Mouse (Mus musculus) embryonic facial prominence, embryonic 15.5 days (tissue): ENCODE results near the gene Rapgef5. TPM values are rescaled to one million over a fixed set of nuclear protein-coding genes. Genes with fewer than 3 reads are reported as not detected.
A peak's percentile ranks its signal among the peaks of the same experiment; 100 is the strongest.

Experiments
- ATAC-seq: fragments of 200-750 bp; cut with Nextera tagmentation; 2 replicates; pipeline ENCODE4 v1.8.0; 2017; ENCODE audit warnings: low read depth, moderate TSS enrichment; ENCODE audit not compliant: insufficient number of reproducible peaks, low FRiP score, low TSS enrichment
- H3K27ac ChIP-seq: fragments of 300-500 bp; sonication (generic); replicated peaks from 2 replicates; pipeline ENCODE4 v1.5.1; 2015; ENCODE audit warnings: mild to moderate bottlenecking, inconsistent platforms
- H3K27me3 ChIP-seq: fragments of 300-500 bp; sonication (generic); 2 replicates; pipeline ENCODE4 v1.6.1; 2015; ENCODE audit warnings: inconsistent platforms
- H3K36me3 ChIP-seq: fragments of 300-500 bp; sonication (generic); 2 replicates; pipeline ENCODE4 v1.6.1; 2015; ENCODE audit warnings: mild to moderate bottlenecking, inconsistent platforms
- H3K4me1 ChIP-seq: fragments of 300-500 bp; sonication (generic); 2 replicates; pipeline ENCODE4 v1.6.1; 2015; ENCODE audit warnings: inconsistent platforms
- H3K4me2 ChIP-seq: fragments of 300-500 bp; sonication (generic); replicated peaks from 2 replicates; pipeline ENCODE4 v1.6.1; 2015; ENCODE audit warnings: mild to moderate bottlenecking, inconsistent platforms
- H3K4me3 ChIP-seq: fragments of 300-500 bp; sonication (generic); replicated peaks from 2 replicates; pipeline ENCODE4 v1.5.1; 2015; ENCODE audit warnings: mild to moderate bottlenecking, inconsistent platforms
- H3K9ac ChIP-seq: fragments of 300-500 bp; sonication (generic); 2 replicates; pipeline ENCODE4 v1.6.1; 2015; ENCODE audit warnings: inconsistent platforms
- H3K9me3 ChIP-seq: fragments of 300-500 bp; sonication (generic); replicated peaks from 2 replicates; pipeline ENCODE4 v1.6.1; 2016; ENCODE audit warnings: inconsistent platforms
- WGBS: fragments of 180-500 bp; shearing (Covaris S2); methylation state at CpG from one replicate; pipeline ENCODE4 v1.1.7; 2015; 5-methylcytosine and 5-hydroxymethylcytosine counted together
- polyA plus RNA-seq: library from polyadenylated mRNA; unstranded; fragments of >200 nt; fragmentation: Nextera tagmentation; extraction: Ambion mirVana; gene quantifications from 2 replicates; pipeline ENCODE4 v1.2.1, GENCODE M21; 2015

Rapgef5 gene
- polyA plus RNA-seq, 1 experiment from 2014 or later: 8.6 TPM

DNA sequence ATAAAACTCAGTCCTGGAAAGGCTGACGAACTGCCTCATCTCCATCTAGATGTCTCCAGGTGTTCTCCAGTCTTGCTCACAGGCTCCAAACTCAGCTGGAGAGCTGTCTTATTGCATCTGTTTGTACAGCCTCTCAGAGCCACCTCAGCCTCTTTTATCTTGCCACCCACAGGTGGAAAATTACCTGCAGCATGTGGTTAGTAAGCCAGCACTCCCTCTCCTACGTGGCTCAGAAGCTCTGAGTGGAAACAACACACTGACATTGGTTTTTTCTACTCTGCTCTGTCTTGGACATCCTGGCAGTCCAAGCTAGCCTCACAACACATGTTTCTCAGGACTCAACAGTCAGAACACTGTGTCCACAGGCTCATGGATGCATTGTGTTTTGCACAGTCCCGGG lies 162.6 kb downstream of the Rapgef5 start:
- Histone ChIP-seq H3K27me3 (no peaks in the 10 kb centered on the region), H3K9ac (no peak overlapping the region), H3K4me3 (no peak overlapping the region), H3K9me3 (no peaks in the 10 kb centered on the region), H3K4me1 (no peaks in the 10 kb centered on the region), H3K27ac (no peak overlapping the region), H3K4me2 (no peak overlapping the region), H3K36me3 (no peaks in the 10 kb centered on the region)
- WGBS: 71% methylated on average over 3 of the region's 3 CpGs
- ATAC-seq: no peak

DNA sequence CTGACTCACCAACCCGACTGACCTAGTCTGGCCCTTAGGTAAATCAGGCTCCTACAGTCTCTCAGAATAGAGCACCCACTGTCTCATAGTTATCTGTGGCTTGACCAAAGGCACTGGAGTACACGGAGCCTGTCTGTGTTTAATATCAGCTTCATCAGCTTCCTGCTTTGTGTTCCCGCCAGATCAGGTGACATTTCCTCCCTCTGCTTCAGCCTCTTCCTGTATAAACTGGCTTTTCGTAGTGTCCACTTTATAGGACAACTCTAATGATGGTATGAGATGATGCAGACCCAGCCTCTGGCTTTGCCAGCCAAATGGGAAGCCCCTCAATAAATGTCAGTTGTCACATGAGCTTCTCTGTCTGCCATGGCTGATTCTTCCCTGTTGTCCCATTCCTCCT lies 163.5 kb downstream of the Rapgef5 start:
- Histone ChIP-seq H3K4me1 (no peaks in the 10 kb centered on the region), H3K36me3 (no peaks in the 10 kb centered on the region), H3K9me3 (no peaks in the 10 kb centered on the region), H3K27ac (no peak overlapping the region), H3K27me3 (no peaks in the 10 kb centered on the region), H3K4me2 (no peak overlapping the region), H3K9ac (no peak overlapping the region), H3K4me3 (no peak overlapping the region)
- 66% methylated on average over 4 of the region's 4 CpGs for WGBS
- no peak for ATAC-seq

DNA sequence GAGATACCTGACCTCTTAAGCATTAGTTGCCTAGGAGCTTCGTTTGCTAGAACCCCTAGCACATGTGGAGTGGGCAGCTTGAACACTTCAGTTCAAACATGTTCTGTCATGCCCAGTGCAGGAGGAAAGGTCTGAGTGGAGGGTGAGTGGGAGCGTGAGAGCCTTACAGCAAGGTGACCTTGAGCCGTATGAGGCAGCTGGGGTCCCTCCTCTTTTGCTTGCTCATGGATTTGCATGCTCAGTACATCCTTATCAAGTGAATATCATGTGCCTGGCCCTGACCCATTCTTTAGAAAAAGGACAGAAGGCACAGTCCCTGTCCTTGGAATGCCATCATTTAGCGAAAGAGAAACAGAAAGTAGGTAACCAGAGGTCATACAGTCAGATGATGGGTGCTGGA lies 165.0 kb downstream of the Rapgef5 start:
- Histone ChIP-seq H3K9ac (no peak overlapping the region), H3K36me3 (no peaks in the 10 kb centered on the region), H3K27me3 (no peaks in the 10 kb centered on the region), H3K4me2 (no peak overlapping the region), H3K9me3 (no peaks in the 10 kb centered on the region), H3K4me1 (no peaks in the 10 kb centered on the region), H3K4me3 (no peak overlapping the region), H3K27ac (no peak overlapping the region)
- ATAC-seq: no peak
- 75% methylated on average over 4 of the region's 4 CpGs for WGBS

DNA sequence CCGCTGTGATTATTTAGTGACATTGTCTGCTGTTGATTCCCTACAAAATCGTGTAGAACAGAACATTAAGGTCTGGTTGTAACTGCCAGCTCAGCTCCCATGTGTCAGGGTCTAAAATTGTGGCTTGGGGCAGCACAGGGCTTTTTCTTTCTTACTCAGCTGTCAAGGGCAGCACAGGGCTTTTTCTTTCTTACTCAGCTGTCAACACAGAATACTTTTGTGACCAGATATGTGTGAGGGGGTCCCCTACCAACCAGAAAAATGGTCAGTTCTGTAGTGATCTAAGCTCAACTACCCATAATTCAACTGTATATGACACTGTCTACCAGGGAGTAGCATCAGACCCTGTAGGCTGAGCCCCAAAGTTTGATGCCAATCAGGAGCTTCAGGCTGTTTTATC lies 167.1 kb downstream of the Rapgef5 start:
- ATAC-seq: no peak
- H3K9me3 ChIP-seq: no peaks in the 10 kb centered on the region
- H3K4me1 ChIP-seq: peaks cover 1% of the 10 kb centered on the region; the same call in 1 of the 2 replicates
- WGBS: 40% methylated on average over 2 of the region's 2 CpGs
- H3K27ac ChIP-seq: no peak overlapping the region
- H3K36me3 ChIP-seq: no peaks in the 10 kb centered on the region
- no peak overlapping the region for H3K9ac ChIP-seq
- H3K4me3 ChIP-seq: no peak overlapping the region
- no peak overlapping the region for H3K4me2 ChIP-seq
- no peaks in the 10 kb centered on the region for H3K27me3 ChIP-seq

DNA sequence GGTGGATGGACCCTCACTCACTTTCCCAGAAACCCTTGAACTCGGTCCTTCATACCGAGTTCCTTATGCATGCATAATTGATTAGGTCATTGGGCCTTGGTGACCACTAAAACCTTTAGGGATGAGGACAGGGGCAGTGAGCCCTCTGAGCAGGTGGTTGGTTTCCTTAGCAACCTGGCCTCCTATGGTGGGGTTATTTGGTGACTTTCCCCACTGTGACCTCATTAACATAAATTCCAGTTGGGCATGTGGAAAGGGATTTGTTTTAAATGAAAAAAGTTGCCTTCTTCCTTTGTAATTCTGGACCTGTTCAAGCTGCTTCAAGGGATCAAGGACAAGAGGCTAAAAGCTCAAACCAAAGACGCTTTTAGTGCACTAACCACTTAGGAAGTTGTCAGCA lies 167.7 kb downstream of the Rapgef5 start:
- H3K36me3 ChIP-seq: no peaks in the 10 kb centered on the region
- no peaks in the 10 kb centered on the region for H3K27me3 ChIP-seq
- H3K4me3 ChIP-seq: no peak overlapping the region
- 35% methylated on average over 3 of the region's 3 CpGs for WGBS
- no peak overlapping the region for H3K9ac ChIP-seq
- ATAC-seq: no peak
- peaks cover 7% of the 10 kb centered on the region; the same call in 1 of the 2 replicates for H3K4me1 ChIP-seq
- H3K9me3 ChIP-seq: no peaks in the 10 kb centered on the region
- H3K4me2 ChIP-seq: no peak overlapping the region
- no peak overlapping the region for H3K27ac ChIP-seq

DNA sequence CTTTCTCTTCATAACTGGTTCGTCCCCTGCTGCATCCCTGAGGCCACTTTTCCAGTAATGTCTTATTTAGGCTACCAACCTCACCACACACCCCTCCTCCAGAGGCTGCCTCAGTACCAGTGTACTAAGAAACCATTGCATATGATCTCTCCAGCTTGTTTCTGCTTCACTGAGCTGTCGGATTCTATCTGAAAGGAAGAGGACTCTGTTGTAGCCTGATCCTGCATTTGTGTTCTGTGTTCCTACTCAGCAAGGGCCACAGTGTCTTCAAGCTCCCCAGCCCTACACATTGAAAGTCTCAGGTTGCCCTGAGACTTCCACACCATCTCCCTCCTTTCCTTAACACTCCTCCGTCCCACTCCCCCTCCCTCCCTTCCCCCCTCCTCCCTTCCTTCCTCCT lies 168.5 kb downstream of the Rapgef5 start:
- H3K27ac ChIP-seq: no peak overlapping the region
- WGBS: 28% methylated on average over 3 of the region's 3 CpGs
- 0 out of 2 replicates have a peak, but pooled peaks cover 3% of the 10 kb centered on the region for H3K27me3 ChIP-seq
- no peak overlapping the region for H3K4me2 ChIP-seq
- H3K36me3 ChIP-seq: no peaks in the 10 kb centered on the region
- no peak for ATAC-seq
- no peak overlapping the region for H3K9ac ChIP-seq
- H3K4me1 ChIP-seq: peaks cover 13% of the 10 kb centered on the region; the same call in 1 of the 2 replicates
- no peaks in the 10 kb centered on the region for H3K9me3 ChIP-seq
- H3K4me3 ChIP-seq: no peak overlapping the region

DNA sequence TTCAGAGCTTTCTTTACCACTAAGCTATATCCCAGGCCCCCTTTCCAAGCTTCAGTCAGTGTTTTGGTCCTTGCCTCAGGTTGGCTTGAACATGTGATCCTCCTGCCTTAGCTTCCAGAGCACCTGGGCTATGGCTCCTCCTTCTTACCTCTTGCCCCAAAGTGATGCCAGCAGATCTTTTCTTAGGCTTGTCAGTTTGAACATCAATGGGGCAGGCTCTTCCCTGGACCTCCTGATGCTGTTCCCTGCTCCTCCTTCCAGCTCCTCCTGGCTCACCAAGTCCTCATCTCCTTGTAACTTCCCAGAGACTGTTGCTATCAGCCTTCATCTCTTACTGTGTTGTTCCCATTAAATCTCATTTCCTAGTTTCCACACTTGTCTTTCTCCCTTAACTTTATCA lies 169.1 kb downstream of the Rapgef5 start:
- no peaks in the 10 kb centered on the region for H3K36me3 ChIP-seq
- H3K4me3 ChIP-seq: no peak overlapping the region
- no peak overlapping the region for H3K27ac ChIP-seq
- no peak for ATAC-seq
- no peak overlapping the region for H3K4me2 ChIP-seq
- H3K9ac ChIP-seq: no peak overlapping the region
- H3K27me3 ChIP-seq: 0 out of 2 replicates have a peak, but pooled peaks cover 3% of the 10 kb centered on the region
- H3K9me3 ChIP-seq: no peaks in the 10 kb centered on the region
- peaks cover 13% of the 10 kb centered on the region; the same call in 1 of the 2 replicates for H3K4me1 ChIP-seq

DNA sequence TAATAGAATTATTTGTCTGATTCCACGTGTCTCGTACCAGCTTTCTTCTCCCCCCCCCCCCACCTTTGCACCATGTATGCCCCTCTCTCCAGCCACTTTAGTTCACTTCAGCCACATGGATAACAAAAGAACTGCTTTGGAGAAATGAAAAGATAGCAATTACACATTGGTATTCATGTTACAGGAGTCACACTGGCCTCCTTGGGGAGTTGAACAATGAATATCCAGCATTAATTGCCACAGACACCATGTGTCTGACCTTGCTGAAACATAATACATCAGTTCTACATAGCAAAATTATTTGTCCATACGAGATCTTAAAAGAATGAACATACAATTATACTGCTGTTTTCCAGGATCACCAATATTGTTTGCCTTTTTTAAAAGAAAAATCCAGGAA lies 170.5 kb downstream of the Rapgef5 start:
- 62% methylated on average over 3 of the region's 3 CpGs for WGBS
- no peak for ATAC-seq
- no peaks in the 10 kb centered on the region for H3K9me3 ChIP-seq
- H3K9ac ChIP-seq: no peak overlapping the region
- H3K27me3 ChIP-seq: 0 out of 2 replicates have a peak, but pooled peaks cover 3% of the 10 kb centered on the region
- no peak overlapping the region for H3K27ac ChIP-seq
- no peak overlapping the region for H3K4me3 ChIP-seq
- peaks cover 13% of the 10 kb centered on the region; the same call in 1 of the 2 replicates for H3K4me1 ChIP-seq
- H3K4me2 ChIP-seq: no peak overlapping the region
- H3K36me3 ChIP-seq: no peaks in the 10 kb centered on the region

DNA sequence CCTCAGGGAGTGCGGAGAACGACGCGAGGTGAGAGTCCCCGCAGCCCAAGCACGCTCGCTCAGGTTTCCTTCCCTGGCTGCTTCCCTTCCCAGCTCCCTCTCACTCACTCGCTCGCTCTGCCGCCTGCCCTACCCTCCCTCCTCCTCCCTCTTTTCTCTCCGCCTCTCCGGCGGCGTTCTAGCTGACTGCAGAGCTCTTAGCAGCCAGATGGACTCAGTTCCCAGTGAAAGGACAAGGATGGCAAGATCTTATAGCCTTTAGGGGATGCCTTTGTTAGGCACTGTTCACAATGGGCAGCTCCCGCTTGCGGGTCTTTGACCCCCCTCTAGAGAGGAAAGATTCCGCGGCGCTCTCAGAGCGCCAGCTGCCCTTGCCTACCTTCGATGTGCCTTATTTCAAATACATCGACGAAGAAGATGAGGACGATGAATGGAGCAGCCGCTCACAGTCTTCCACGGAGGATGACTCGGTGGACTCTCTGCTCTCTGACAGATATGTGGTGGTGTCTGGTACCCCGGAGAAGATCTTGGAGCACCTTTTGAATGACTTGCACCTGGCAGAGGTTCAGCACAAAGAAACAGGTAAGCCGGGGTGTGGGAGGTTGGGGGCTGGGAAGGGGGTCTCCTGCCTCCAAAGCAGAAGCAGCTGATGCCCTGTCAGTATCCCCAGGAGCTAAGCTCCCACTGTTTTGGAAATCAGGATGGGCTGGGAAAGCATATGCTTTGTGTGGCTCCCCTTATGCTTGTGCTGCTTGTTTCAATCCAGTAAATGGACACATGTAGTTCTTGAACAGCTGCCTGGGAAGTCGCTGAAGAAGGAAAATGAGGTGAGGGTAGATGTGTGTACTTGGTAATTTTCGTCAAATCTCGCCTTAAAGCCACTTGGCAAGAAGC lies 172.6 kb downstream of the Rapgef5 start:
- peak overlapping the region; percentile 23; the same call in 1 of the 2 replicates for H3K9ac ChIP-seq
- peak overlapping the region; percentile 40 for H3K4me3 ChIP-seq
- no peaks in the 10 kb centered on the region for H3K9me3 ChIP-seq
- 0 out of 2 replicates have a peak, but pooled peaks cover 3% of the 10 kb centered on the region for H3K27me3 ChIP-seq
- no peaks in the 10 kb centered on the region for H3K36me3 ChIP-seq
- peaks cover 13% of the 10 kb centered on the region; the same call in 1 of the 2 replicates for H3K4me1 ChIP-seq
- no peak overlapping the region for H3K27ac ChIP-seq
- ATAC-seq: peak; percentile 78
- 4% methylated on average over 32 of the region's 32 CpGs for WGBS
- H3K4me2 ChIP-seq: peak overlapping the region; percentile 75

DNA sequence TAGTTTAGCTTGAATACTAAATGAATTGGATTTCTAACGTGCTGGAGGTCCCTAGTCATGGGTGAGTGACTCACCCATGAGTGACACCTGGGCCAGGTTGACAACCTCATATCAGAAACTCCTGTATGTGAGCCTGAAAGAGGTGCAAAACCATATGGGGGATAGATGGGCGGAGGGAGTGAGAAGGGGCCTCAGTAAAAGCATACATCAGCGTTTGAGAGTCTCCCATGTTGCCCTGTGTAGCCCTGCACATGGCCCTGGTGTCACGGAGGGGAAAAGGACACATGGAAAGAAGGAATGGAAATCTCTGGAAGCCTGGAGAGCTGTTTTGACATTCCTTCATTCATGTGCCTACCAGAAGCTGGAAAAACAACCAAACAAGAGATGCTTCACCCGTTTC lies 175.1 kb downstream of the Rapgef5 start:
- 0 out of 2 replicates have a peak, but pooled peaks cover 3% of the 10 kb centered on the region for H3K27me3 ChIP-seq
- no peak overlapping the region for H3K9ac ChIP-seq
- no peak overlapping the region for H3K27ac ChIP-seq
- no peak overlapping the region for H3K4me3 ChIP-seq
- ATAC-seq: no peak
- H3K9me3 ChIP-seq: no peaks in the 10 kb centered on the region
- peaks cover 13% of the 10 kb centered on the region; the same call in 1 of the 2 replicates for H3K4me1 ChIP-seq
- no peak overlapping the region for H3K4me2 ChIP-seq
- H3K36me3 ChIP-seq: no peaks in the 10 kb centered on the region
- WGBS: 68% methylated on average over 5 of the region's 5 CpGs

DNA sequence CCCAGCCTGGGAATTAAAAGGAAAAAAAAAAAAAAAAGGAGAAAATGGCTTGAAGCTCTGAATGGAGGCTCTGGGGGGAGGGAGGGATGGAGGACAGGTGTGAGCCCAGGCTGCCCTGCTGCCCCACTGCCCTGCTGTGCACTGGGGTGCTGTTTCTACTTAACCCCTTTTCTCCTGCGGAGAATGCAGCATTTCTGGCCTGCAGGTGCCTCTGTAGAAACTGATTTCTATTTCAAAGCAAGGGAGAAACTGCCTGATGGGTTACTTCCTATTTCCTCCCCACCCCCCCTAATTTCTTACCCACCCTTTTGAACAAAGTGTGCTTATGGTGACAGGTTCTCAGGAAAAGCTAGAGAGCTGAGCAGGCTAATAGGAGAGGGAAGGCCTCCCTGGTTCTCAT lies 176.5 kb downstream of the Rapgef5 start:
- H3K4me3 ChIP-seq: no peak overlapping the region
- H3K9me3 ChIP-seq: no peaks in the 10 kb centered on the region
- H3K27ac ChIP-seq: no peak overlapping the region
- no peaks in the 10 kb centered on the region for H3K36me3 ChIP-seq
- 38% methylated on average over 1 of the region's 1 CpGs for WGBS
- no peak for ATAC-seq
- H3K27me3 ChIP-seq: 0 out of 2 replicates have a peak, but pooled peaks cover 3% of the 10 kb centered on the region
- no peak overlapping the region for H3K4me2 ChIP-seq
- H3K4me1 ChIP-seq: peaks cover 13% of the 10 kb centered on the region; the same call in 1 of the 2 replicates
- no peak overlapping the region for H3K9ac ChIP-seq
